Comparison of ENCODE assay signal across 9 mouse cellular contexts in the genomic region with DNA sequence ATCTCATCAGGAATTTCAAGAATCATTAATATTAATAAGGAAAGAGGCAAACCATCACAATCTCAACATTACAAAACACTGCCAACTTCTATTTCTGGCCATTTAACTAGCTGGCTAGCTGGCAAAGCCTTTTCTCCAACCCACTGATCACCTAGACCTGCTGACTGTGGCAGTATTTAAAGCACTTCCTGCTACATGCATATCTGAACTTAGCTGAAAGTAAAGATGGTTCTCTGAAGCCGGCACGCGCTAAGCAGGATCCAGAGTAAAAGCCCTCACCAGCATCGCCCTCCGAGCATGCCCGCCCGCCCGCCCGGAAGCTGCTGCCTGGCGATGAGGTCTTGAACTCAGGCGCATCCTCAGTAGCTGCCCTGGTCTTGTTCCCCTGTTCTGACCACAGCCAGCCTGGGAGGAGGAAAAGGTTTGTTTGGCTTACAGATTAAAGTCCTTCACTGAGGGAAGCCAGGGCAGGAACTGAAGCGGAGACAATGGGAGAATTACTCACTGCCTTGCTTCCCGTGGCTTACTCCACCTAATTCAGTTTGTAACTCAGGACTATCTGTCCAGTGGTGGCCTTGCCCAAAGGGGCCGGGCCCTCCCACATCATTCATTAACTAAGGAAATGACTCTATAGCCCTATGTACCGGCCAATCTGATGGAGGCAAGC. TPM values are rescaled to one million over a fixed set of nuclear protein-coding genes. Genes with fewer than 3 reads are reported as not detected.
A peak's percentile ranks its signal among the peaks of the same experiment; 100 is the strongest.
DNase-seq lines count a peak whose midpoint lies in the region; ATAC-seq lines count a peak whose summit lies in the region.
"Had no signal": no experiment of that assay in that cellular context is flagged by ENCODE, and none has a peak within 500 bp of the region (broad histone marks: within the 10 kb centered on the region; RNA-seq: fewer than 3 reads in every experiment).

No protein-coding gene starts in this region.

- H3K4me3 ChIP-seq in heart, embryonic 13.5 days, result no peak overlapping the region
- no peak overlapping the region for H3K4me3 ChIP-seq in midbrain, embryonic 16.5 days (ENCODE audit: low read depth, low read length)

- no peaks in the 10 kb centered on the region for H3K9me3 ChIP-seq in heart, embryonic 13.5 days
- H3K9me3 ChIP-seq in midbrain, embryonic 16.5 days (replicated peaks; ENCODE audit: control insufficient read depth, low read length, poor library complexity, severe bottlenecking), result no peaks in the 10 kb centered on the region

- H3K4me2 ChIP-seq in heart, embryonic 13.5 days, result peak overlapping the region; percentile 35
- H3K4me2 ChIP-seq in midbrain, embryonic 16.5 days (ENCODE audit: low read length), result peak overlapping the region; percentile 4; the same call in 1 of the 2 replicates

- DNase-seq in adrenal gland, adult 2 months, result peak; percentile 45
- no peak for DNase-seq in adrenal gland, adult 18-20 months (ENCODE audit: low spot score in 2 of 2)
- peak; percentile 77 for DNase-seq in kidney, postnatal 14 days
- DNase-seq in urinary bladder, postnatal 10 days (ENCODE audit: low spot score), result no peak

- H3K27ac ChIP-seq in heart, embryonic 13.5 days (replicated peaks), result peak overlapping the region; percentile 51
- H3K27ac ChIP-seq in midbrain, embryonic 16.5 days (ENCODE audit: low read length), result no peak overlapping the region

- no peak overlapping the region for H3K9ac ChIP-seq in heart, embryonic 13.5 days
- no peak overlapping the region for H3K9ac ChIP-seq in midbrain, embryonic 16.5 days (ENCODE audit: low read depth, low read length)

- H3K4me1 ChIP-seq in heart, embryonic 13.5 days, result peaks cover 22% of the 10 kb centered on the region
- H3K4me1 ChIP-seq in midbrain, embryonic 16.5 days (ENCODE audit: control insufficient read depth, insufficient read depth, low read length), result peaks cover 7% of the 10 kb centered on the region

- 52% methylated on average over 15 of the region's 15 CpGs for WGBS in heart, embryonic 13.5 days
- 39% methylated on average over 15 of the region's 15 CpGs for WGBS in midbrain, embryonic 16.5 days

- H3K36me3 ChIP-seq in heart, embryonic 13.5 days, result no peaks in the 10 kb centered on the region
- no peaks in the 10 kb centered on the region for H3K36me3 ChIP-seq in midbrain, embryonic 16.5 days (ENCODE audit: control insufficient read depth, insufficient read depth, low read length)

- ATAC-seq in heart, embryonic 13.5 days (ENCODE audit: extremely low read depth, insufficient number of reproducible peaks, low FRiP score, low TSS enrichment), result peak; percentile 25; the same call in 1 of the 2 replicates
- no peak for ATAC-seq in midbrain, embryonic 16.5 days
- ATAC-seq in monocyte, adult 5-6 weeks (replicated peaks; ENCODE audit: insufficient number of reproducible peaks, low FRiP score, low TSS enrichment, poor library complexity, severe bottlenecking), result no peak
- ATAC-seq in erythroblast, adult 5-6 weeks (replicated peaks; ENCODE audit: low FRiP score, poor library complexity, severe bottlenecking), result no peak

- no peaks in the 10 kb centered on the region for H3K27me3 ChIP-seq in heart, embryonic 13.5 days (replicated peaks)
- no peaks in the 10 kb centered on the region for H3K27me3 ChIP-seq in midbrain, embryonic 16.5 days (ENCODE audit: control insufficient read depth, insufficient read depth, low read depth, low read length)

RNA-seq across cellular contexts. Expression of a gene that starts 18.1 kb away (rescaled TPM):
- 10 to 100 TPM in 1 of 2 experiments, 1 to 10 TPM in 1; 9.2 to 13.7 TPM for total RNA-seq in adrenal gland, adult 2 months (2021)
- polyA plus RNA-seq in adrenal gland, adult 2 months (2012; rRNA removed), result 11.5 and 29.3 TPM in 2 replicates
- total RNA-seq in adrenal gland, adult 18-20 months (2021), result 10 to 100 TPM in 1 of 2 experiments, 1 to 10 TPM in 1; 7.7 to 12.5 TPM
- polyA plus RNA-seq in heart, embryonic 13.5 days (2015; fragmentation: Nextera tagmentation; extraction: Ambion mirVana), result 8.7 and 9.1 TPM in 2 replicates
- 29.2 and 32.4 TPM in 2 replicates for polyA plus RNA-seq in midbrain, embryonic 16.5 days (2015; fragmentation: Nextera tagmentation; extraction: Ambion mirVana)
- 21.5 to 41.1 TPM (median 21.7 TPM) in 3 replicates for total RNA-seq in monocyte, adult 5-6 weeks (2017)
- 2.3 and 7.3 TPM in 2 replicates for total RNA-seq in erythroblast, adult 5-6 weeks (2015; ENCODE audit: low replicate concordance)
- 1.8 and 2.5 TPM in 2 replicates for total RNA-seq in erythroblast, adult 5-6 weeks (2017; ENCODE audit: low replicate concordance)

RNA-seq across cellular contexts. Expression of a gene that starts 42.8 kb away (rescaled TPM):
- not detected for total RNA-seq in adrenal gland, adult 2 months (2021)
- polyA plus RNA-seq in adrenal gland, adult 2 months (2012; rRNA removed), result not detected in 2 replicates
- total RNA-seq in adrenal gland, adult 18-20 months (2021), result not detected
- polyA plus RNA-seq in heart, embryonic 13.5 days (2015; fragmentation: Nextera tagmentation; extraction: Ambion mirVana), result not detected in 2 replicates
- not detected in 2 replicates for polyA plus RNA-seq in midbrain, embryonic 16.5 days (2015; fragmentation: Nextera tagmentation; extraction: Ambion mirVana)
- not detected in 3 replicates for total RNA-seq in monocyte, adult 5-6 weeks (2017)
- not detected in 2 replicates for total RNA-seq in erythroblast, adult 5-6 weeks (2015; ENCODE audit: low replicate concordance)
- total RNA-seq in erythroblast, adult 5-6 weeks (2017; ENCODE audit: low replicate concordance), result not detected in 2 replicates
- polyA plus RNA-seq: stomach, embryonic 14.5 days had no signal

Comparison
In these comparisons a context has a peak if more than half of its experiments do, and no peak if none do; other contexts are left out.
1. DNase-seq: peak in adrenal gland, adult 2 months (single experiment) and kidney, postnatal 14 days (single experiment); none in adrenal gland, adult 18-20 months (0 of 2) and urinary bladder, postnatal 10 days (single experiment).